Mouse (Mus musculus): ENCODE measurements around the gene Vash2. TPM values are rescaled to one million over a fixed set of nuclear protein-coding genes. Genes with fewer than 3 reads are reported as not detected.

Vash2 gene
- total RNA-seq, 2 experiments from 2014 or later = 0.35 to 0.56 TPM

DNA sequence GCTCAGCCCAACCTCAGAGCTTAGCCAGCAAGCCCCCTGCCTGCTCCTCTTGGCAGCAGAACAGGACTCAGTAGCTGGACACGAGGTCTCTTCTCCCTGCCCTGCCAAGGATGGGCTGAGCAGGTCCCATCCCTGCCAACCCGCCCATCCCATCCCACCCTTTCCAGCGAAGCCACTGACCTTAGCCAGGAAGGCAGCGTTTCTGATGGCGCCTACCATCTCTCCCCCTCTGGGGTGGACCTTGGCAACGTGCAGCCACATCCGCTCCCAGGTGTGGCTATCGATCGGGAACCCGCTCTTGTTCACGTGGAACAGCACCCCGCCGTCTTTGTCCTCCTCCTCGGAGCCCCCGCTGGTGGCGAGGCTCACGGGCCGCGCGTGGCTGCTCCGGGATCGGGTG lies 1.1 kb downstream of the Vash2 start:
- no peak for DNase-seq
- intact Hi-C loops (cut with DNase I) = no loop called here

DNA sequence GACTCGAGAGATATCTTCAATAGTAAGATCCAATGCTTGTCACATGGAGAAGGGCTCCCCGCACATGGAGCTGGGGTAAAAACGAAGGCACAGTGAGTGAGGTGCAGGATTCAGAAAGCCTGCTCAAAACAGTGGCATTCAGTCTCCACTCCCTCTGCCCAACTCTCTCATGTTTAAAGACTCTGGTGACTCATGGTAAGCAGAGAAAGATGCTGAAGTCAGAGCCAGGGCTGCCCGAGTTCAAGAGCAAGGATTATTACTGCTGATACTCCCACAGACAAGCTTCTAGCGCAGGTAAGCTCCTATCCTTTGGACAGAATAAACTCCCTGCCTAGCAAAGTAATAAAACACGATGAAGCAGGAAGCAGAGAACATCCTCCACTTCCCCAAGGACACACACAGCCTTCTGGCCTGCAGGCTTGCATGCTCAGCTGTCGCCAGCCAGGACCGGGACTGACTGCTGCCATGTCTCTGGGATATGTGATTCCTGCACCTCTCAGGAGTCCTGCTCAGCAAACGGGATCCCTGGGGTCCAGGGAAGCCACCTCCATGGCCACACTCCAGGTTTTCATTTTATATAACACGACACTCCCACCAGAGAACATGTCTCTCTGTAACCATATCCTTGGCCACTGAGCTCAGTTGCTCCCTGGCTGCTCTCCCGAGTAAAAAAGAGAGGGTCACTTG lies 2.1 kb downstream of the Vash2 start:
- intact Hi-C loops (cut with DNase I) = no loop called here
- DNase-seq = no peak

DNA sequence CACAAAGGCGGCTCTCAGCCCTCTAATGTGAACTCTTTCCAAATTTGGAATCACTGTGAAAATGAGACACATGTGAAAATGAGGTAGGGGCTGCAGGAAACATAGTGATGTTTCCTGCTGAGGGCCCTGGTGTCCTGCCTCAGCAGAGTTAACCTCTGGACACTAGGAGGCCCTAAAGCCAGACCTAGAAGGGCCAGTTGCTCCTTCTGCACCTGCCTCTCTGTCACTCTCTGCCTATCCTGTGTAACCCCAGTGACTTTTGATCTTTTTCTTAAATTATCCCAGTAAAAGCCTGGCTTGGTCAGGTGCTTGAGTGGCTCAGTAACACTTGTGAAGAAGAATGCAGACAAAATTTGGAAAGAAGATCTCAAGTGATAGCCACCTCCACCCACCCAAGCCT lies 4.3 kb downstream of the Vash2 start:
- no peak for DNase-seq
- intact Hi-C loops (cut with DNase I) = no loop called here

DNA sequence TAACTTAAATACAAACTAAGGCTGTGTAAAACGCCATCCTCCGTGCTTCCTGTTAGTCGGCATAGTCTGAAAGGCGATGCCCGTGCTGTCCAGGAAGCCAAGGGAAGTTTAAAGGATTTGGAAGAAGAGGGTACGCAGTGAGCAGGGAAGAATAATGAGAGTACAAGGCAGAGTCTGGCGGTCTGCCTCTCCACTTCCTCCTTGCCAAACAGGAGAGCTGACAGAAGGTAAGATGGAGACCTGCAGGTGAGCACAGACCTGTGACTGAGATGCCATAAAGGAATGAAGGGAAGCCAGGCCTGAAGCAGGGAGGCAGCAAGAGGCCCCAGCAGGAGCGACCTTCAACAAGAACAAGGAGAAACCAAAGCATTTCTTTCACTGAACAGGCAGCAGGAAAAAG lies 4.9 kb downstream of the Vash2 start:
- intact Hi-C loops (cut with DNase I) = no loop called here
- no peak for DNase-seq

DNA sequence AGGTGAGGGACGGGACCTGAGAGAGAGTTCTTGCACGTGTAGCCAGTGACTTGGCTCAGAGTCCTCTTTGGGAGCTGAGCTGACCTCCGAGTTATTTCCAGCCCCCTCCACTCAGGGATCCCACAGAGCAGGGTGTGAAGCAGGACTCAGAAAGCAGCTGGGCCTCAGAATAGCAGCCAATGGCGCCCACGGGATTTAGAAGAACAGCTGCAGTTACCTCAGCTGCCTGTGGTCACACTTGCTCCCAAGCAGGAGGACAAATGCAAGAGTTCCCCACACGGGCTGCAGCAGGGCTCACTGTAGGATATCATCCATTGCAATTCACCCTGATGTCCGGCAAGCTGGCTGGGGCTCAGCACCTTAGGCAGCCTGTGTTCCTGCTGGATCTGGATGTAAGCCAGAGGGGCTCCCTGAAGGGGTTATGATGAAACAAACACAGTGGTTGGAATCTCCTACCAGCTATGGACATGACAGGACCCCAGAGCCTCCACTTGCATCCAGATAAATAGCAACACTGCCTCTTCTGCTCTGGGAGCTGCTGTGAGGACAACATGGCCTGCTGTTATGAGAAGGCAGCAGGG lies 6.4 kb downstream of the Vash2 start:
- intact Hi-C loops (cut with DNase I) = no loop called here
- DNase-seq = peak; percentile 35 to 36

DNA sequence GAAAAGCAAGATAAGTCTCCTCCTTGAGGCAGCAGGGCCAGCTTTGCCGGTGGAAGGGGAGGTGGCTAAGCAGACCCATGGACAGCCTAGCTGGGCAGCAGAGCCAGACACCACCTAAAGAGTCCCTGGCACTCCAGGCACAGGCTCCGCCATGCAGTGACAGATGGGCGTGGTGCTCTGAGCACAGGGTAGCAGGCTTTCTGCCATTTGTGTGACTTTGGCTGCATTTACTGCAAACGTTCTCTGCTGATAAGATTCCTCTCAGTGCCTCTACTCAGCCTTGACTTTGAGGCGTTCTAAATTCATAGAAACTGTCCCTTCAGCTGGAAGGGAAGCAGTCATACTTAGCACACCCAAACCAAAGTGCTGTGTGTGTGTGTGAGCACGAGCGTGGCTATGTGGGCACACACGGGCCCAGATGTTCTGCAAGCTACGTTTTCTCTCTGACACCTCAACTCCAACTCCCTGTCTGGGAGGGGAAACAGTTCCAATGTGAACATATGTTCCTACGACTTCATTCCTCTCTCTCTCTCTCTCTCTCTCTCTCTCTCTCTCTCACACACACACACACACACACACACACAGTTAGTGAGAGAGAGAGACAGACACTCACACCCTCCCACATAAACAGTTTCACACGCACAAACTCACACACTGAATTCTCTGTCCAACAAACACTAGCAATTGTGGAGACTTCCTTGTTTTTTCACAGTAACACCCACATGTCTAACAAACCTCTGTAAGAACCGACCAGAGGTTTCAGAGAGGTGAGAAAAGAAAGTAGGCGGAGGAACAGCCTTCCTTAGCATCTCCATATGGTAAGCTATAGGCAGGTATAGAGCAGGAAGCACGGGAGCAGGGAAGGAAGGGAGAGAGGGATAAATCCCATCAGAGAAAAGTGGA lies 7.1 kb downstream of the Vash2 start:
- intact Hi-C loops (cut with DNase I) = no loop called here
- peak in 1 of 2 experiments; percentile 25 for DNase-seq

DNA sequence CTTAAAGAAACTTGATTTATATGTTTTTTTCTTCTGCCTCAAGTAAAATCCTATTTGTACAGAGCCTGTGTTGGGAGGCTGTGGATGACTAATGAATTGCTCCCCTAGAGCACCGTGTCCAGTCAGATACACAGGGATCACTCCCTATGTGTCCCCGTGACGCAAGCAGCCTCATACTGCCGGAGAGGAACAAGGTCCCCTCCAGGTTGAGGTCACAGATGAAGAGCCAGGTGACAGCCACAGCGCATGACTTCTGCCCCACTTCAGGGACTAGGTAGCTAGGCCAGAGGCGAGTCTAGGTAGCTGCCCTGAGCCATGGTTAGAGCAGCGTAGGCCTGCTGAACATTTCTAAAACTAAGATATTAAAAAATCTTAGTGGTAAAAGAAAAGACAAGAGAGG lies 11.1 kb downstream of the Vash2 start:
- intact Hi-C loops (cut with DNase I) = no loop called here
- DNase-seq = no peak

DNA sequence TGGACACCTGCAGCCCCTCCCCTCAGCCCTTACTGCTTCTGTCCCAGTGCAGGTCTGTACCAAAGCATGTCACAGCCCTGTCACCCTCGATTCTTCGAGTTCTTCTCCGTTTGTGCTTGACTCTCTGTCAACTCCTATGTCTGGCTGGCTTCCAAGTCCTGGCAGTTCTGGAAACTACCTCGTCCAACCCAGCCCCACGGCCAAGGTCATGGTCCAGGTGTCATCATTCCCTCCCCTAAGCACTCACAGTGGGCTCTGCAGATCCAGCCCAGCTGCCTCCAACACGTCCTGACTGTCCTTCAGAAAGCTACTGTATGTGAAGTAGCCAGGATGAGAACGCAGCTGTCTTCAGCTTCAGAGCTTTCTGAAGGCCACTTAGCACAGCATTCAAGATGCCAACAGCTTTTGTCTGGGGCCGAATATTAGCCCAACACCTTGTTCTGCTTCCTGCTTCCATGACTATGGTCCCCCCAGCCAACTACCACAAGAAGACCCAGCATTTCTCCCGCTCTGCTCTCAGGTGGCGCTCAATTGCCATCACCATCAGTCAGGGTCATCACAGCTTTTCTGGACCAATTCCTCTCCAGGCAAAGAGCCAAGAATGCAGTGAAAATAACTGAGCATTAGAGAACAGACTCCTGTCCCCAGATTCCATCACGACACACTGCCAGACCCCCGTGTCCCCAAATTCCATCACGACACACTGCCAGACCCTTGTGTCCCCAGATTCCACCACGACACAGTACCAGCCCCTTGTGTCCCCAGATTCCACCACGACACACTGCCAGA lies 13.9 kb downstream of the Vash2 start:
- intact Hi-C loops (cut with DNase I) = no loop called here

DNA sequence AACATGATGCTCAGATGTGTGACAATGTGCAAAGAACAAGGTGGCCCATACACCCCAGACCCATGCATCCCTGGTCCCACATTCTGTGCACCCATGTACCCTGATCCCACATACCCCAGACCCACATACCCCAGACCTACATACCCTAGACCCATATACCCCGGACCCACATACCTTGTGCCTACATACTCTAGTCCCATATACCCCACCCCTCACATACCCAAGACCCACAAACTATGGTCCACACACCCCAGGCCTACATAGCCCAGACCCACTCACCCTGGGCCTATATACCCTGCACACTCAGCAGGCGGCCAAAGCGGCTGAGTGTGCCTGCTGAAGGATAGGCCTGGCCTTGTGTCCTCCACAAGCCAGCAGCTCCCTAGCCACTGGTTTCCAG lies 16.3 kb downstream of the Vash2 start:
- intact Hi-C loops (cut with DNase I) = no loop called here
- DNase-seq = no peak

More for the DNA sequence above, 13.9 kb downstream of the Vash2 start:
- DNase-seq = no peak

DNA sequence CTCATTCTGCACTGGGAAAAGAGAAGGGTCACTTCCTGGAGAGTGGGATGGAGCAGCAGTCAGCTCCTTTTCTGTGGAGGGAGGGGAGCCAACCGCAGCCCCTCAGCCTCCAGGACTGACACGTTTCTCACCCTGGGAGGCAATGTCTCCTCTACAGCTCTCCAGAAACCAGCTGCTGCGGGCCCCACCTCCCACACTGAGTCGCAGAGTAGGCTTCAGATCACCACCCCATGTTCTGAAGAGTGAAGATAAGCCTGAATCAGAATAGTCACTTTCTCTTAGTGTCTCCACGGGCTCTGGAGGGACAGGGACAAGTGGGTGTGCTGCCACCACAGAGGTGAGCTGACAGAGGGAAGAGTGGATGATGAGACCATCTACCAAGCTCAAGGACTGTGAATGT lies 20.3 kb downstream of the Vash2 start:
- DNase-seq = no peak
- intact Hi-C loops (cut with DNase I) = no loop called here

DNA sequence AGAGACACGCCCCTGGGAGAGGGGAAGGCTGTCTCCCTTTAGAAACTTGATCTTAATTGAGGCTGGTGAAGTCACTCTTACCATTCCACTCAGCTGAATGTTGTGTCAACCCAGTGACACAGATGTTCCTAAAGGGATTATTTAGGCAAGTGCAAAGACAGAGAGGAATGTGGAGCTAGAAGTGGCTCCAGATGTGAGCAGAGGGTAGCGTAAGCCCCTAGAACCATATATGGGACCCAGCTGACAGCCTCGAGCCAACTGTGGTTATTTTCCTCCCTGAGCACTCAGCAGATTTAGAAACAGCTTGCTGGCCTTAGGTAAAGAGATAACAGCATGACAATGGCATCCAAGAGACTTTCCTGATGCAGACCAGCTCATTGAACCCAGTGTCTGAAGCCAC lies 26.1 kb downstream of the Vash2 start:
- intact Hi-C loops (cut with DNase I) = no loop called here
- no peak for DNase-seq

DNA sequence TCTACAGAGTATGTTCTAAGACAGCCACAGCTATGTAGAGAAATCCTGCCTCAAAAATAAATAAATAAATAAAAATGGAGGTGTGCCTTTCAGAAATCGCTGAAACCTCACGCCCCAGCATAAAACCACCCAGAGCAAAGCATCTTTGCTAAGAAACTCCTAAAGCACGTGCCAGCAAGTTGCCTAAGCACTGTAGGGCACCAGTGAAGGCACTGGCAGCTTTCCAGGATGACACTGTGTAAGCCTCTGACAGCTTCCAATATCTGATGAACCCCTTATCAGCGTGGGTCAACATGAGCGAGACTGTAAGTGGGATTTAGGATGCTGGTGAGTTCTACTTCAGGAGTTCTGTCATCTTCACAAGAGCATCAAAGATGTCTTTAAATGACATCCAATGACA lies 28.1 kb downstream of the Vash2 start:
- DNase-seq = no peak
- intact Hi-C loops (cut with DNase I) = no loop called here

DNA sequence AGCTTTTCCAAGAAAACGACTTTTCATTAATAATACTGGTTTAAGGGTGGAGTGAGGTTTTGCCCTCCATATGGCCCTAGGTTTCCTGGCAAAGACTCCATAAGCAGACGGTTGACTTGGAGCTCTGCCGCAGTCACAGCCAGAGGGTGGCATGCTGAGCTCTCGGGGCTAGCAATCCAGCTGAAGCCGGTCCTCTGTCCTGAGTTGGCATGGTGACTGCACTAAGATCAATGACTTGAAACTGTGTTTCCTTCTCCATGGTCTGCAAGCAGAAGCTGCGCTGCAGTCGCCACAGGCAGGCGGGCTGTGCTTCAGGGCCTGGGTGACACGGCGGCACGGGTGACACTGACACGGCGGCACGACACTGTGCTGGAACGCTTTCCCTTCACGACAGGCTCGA lies 30.2 kb downstream of the Vash2 start:
- intact Hi-C loops (cut with DNase I) = loop anchor here (10.0 kb wide), 1 partner anchor 616 kb away; no protein-coding TSS in a partner anchor

DNA sequence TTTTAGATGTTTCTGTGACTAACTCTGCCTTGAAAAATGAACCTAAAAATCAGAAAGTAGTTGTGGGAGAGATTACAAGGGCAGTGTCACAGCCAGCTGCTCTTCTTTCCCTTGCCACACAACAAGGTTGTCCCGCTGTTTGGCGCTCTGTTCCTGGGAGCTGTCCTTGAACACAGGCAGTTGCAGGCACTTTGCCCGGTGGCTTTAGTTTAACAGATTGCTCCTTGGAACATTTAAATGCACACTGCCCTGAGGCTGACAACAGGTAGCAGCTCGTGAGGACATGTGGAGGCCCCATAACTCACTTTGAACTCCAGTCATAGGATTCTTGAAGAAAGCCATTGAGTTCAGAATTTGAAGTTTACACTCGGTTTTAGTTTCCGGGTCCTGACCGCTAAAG lies 30.7 kb downstream of the Vash2 start:
- no peak for DNase-seq
- intact Hi-C loops (cut with DNase I) = loop anchor here (10.0 kb wide), 1 partner anchor 616 kb away; no protein-coding TSS in a partner anchor

More for the DNA sequence above, 30.2 kb downstream of the Vash2 start:
- no peak for DNase-seq

DNA sequence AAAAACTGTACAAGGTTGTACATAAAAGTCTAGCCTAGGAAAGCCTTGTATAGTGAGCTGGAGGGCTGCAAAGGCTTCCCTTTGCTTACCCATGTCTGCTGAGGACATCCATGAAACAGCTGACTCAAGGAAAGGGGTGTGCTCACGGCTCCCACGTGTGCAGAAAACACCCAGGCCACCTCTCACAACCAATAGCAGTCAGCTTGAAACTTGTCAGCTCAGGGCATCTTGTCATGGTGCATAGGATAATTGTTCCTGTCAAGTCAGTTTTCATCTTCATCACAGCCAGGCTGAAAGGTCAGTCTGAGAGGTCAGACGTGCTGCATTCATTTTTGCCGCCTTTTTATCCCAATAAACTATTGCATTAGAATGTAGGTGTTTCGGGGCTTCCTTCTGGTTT lies 31.1 kb downstream of the Vash2 start:
- intact Hi-C loops (cut with DNase I) = loop anchor here (10.0 kb wide), 1 partner anchor 617 kb away; no protein-coding TSS in a partner anchor
- DNase-seq = no peak

DNA sequence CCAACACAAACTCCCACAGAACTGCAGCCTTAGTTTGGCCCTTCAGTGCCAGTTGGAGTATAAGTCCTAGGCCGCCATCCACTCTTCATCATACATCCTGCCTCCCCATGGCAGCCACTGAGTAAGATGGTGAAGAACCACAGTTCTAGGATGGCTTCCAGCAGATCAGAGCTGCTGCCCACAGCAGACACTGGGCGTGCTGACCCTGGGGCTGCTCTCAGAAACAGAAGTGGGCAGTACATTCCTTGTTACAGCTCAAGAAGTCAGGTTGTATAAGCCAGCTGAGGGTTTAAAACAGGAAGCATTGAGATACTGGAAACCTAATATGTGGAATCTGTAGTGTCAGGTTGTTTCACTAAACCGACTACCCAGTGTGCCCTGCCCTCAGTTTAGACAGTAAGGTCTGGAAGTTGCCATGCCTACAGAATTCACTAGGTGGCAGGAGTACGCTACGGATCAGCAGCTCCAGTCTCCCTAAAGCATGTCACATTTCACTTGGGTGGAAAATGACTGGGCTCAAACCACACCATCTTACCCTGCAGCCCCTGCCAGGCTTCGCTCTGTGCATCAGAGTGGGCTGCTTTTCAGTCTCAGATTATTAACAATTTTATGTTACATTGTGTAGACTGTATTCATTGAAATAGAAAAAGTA lies 34.9 kb downstream of the Vash2 start:
- intact Hi-C loops (cut with DNase I) = loop anchor here (1.0 to 10.0 kb wide), 6 partner anchors 48 to 621 kb away; no protein-coding TSS in a partner anchor
- DNase-seq = peak; percentile 76 to 79

DNA sequence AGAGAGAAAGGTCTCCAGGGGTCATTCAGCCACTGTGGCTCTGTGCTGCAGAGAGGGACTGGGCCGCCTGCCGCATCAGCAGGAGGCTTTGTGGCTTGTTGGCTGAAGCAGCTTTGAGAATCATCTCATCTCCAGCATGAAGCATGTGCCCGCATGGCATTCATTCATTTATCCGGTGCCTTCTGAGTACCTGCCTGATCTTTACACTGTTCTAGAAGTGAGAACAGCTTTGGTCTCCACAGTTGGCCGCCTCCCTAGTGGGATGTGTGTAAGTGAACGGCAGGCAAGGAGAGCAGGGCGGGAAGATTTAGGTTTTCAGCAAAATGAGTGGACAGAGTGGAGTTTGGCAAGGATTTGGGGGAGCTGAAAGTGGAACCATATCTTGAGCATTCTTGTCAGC lies 39.3 kb downstream of the Vash2 start:
- no peak for DNase-seq
- intact Hi-C loops (cut with DNase I) = loop anchor here (5.0 to 10.0 kb wide), 3 partner anchors 52 to 625 kb away; no protein-coding TSS in a partner anchor

DNA sequence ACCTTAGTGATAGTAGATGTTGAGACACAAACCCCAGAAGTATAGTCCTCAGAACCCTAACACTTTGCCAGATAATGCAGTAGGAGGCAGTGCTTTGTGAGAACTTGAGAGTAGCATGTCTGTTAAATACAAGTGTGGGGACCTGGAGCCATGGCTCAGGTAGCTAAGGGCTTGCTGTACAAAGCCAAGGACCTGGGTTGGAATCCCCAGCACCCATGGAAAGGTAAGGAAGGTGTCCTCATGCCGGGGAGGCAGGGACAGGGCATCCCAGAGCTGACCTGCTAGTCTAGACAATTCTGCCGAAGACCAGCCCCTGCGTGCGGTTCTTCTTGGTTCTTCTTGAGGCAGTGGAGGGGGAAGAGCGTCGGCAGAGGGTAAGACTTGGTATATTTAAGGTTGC lies 48.9 kb downstream of the Vash2 start:
- intact Hi-C loops (cut with DNase I) = no loop called here
- no peak for DNase-seq

DNA sequence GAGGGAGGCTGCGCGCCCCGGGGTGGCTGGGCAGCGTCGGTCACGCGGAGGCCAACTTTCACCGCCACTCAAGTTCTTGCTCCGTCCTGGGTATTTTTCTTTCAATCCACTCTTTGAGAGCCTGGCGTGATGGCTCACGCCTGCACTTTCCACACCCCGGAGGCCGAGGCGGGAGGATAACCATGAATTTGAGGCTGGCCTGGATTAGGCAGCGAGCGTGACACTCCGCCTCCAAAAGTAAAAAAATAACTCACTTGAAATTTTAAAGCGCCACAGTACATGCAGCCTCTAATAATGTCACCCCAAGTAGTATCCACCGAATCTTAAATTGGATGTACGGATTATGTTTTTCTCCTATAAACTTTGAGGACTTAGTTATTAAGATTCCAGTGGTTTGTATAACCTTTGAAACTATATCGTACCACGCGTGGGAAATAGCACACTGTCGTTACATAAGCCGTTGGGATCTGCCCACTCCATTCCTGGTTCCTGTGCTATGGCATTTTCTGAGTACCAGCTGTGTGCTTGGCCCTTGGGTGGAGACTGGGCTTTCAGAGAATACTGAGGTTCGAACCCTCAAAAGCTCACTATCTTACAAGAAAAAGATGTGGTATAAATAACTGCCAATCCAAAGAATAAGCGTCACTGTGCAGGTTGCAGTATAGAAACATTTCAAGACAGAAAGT lies 49.9 kb downstream of the Vash2 start:
- DNase-seq = peak; percentile 53 to 59
- intact Hi-C loops (cut with DNase I) = loop anchor here (5.0 kb wide), 1 partner anchor 1208 kb away; the partner anchor contains the start of gene Rcor3

All from heart, postnatal 36 days (tissue).